Mouse (Mus musculus): ENCODE measurements around the gene Cfap99. TPM values are rescaled to one million over a fixed set of nuclear protein-coding genes. Genes with fewer than 3 reads are reported as not detected.
A peak's percentile ranks its signal among the peaks of the same experiment; 100 is the strongest.

The Cfap99 gene
- polyA plus RNA-seq, 1 experiment from 2014 or later, result 0.08 TPM

DNA sequence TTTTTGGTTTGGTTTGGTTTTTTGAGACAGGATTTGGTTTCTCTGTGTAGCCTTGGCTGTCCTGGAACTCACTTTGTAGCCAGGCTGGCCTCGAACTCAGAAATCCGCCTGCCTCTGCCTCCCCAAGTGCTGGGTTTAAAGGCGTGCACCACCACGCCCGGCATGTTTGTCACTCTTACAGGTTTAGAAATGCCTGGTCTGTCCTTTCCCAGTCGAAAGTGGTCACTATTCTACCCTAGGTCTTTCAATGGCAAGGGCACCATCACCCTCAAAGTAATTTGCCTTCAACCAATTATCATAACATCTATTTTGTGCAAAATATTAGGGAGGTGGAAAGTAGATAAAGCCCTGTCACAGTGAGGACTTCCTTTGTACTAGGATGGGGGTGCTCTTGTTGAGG lies 51.8 kb downstream of the Cfap99 start:
- Histone ChIP-seq H3K27ac (no peak overlapping the region), H3K9ac (no peak overlapping the region), H3K4me3 (no peak overlapping the region), H3K27me3 (no peaks in the 10 kb centered on the region), H3K9me3 (no peaks in the 10 kb centered on the region), H3K4me2 (no peak overlapping the region), H3K36me3 (peaks cover 14% of the 10 kb centered on the region), H3K4me1 (replicated peaks) (peaks cover 26% of the 10 kb centered on the region)
- WGBS, result 96% methylated on average over 6 of the region's 6 CpGs
- no peak for ATAC-seq (ENCODE audit: low FRiP score)

DNA sequence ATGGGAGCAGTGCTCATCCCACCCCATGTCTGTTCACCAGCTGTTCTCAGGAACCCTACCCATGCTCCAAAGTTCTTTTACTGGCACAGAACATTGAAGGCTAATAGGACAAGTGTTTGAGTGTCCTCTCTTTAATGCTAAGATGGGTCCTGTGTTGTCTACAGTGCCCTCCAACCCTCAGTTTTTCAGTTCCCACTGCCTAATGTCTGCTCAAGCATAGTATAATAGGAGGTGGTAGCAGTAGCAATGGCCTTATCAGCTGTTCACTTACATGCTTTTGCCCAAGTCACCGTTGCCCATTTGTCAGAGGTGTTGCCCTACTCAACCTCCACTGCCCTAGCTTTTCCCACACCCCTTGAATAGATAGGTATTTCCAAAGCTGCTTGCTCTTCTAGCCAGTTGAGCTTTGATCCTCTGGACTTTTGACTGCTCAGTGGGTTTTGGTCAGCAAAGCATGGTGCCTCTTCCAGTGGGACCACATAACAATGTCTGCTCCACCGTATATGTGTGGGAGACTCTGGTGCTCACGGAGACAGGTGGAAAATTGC lies 63.8 kb downstream of the Cfap99 start:
- peaks cover 88% of the 10 kb centered on the region for H3K36me3 ChIP-seq
- H3K4me2 ChIP-seq, result no peak overlapping the region
- no peak overlapping the region for H3K9ac ChIP-seq
- 94% methylated on average over 3 of the region's 3 CpGs for WGBS
- H3K4me1 ChIP-seq (replicated peaks), result no peaks in the 10 kb centered on the region
- H3K9me3 ChIP-seq, result no peaks in the 10 kb centered on the region
- no peak for ATAC-seq (ENCODE audit: low FRiP score)
- no peak overlapping the region for H3K4me3 ChIP-seq
- H3K27me3 ChIP-seq, result no peaks in the 10 kb centered on the region
- H3K27ac ChIP-seq, result no peak overlapping the region

DNA sequence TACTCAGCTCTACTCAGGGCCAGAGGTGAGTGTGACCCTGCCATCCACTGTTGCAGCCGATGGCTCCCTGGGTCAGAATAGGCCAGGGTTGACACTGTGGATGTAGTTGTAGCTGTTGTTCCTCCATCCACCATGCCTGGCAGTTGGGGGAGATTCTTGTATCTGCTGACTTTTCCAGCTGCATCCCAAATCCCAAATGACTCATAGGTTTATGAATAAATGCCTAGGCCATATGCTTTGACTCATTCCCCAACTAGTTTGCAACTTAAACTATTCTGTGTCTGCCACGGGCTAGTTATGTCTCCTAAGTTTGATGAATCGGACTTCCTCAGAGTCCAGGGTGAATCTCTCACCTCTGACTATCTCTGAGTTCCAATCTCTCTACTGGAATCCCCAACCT lies 71.9 kb downstream of the Cfap99 start:
- Histone ChIP-seq H3K4me1 (replicated peaks) (no peaks in the 10 kb centered on the region), H3K4me2 (no peak overlapping the region), H3K9me3 (no peaks in the 10 kb centered on the region), H3K36me3 (peaks cover 50% of the 10 kb centered on the region), H3K27ac (no peak overlapping the region), H3K9ac (no peak overlapping the region), H3K27me3 (no peaks in the 10 kb centered on the region), H3K4me3 (no peak overlapping the region)
- ATAC-seq (ENCODE audit: low FRiP score), result no peak
- WGBS, result 97% methylated on average over 3 of the region's 3 CpGs

DNA sequence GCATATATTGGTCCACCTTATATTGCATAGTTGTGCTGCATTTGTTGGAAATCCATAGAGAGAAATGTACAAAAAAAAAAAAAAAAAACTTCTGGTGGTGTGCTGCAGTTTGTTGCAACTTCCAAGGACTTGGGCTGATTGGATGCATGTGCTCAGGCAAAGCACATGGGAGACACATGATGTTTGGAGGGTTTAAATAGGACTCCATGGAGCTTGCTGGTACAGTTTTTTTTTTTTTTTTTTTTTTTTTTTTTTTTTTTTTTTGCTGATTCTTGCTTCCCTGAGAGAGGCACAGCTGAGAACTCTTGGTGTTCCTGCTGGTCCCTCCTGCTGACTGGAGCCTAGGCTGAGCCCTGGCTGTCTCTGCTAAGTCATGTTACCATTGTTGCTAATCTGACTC lies 74.7 kb downstream of the Cfap99 start:
- no peak overlapping the region for H3K27ac ChIP-seq
- no peaks in the 10 kb centered on the region for H3K9me3 ChIP-seq
- no peak overlapping the region for H3K9ac ChIP-seq
- no peak overlapping the region for H3K4me3 ChIP-seq
- H3K4me1 ChIP-seq (replicated peaks), result no peaks in the 10 kb centered on the region
- H3K27me3 ChIP-seq, result no peaks in the 10 kb centered on the region
- H3K4me2 ChIP-seq, result no peak overlapping the region
- no peak for ATAC-seq (ENCODE audit: low FRiP score)
- peaks cover 35% of the 10 kb centered on the region for H3K36me3 ChIP-seq

DNA sequence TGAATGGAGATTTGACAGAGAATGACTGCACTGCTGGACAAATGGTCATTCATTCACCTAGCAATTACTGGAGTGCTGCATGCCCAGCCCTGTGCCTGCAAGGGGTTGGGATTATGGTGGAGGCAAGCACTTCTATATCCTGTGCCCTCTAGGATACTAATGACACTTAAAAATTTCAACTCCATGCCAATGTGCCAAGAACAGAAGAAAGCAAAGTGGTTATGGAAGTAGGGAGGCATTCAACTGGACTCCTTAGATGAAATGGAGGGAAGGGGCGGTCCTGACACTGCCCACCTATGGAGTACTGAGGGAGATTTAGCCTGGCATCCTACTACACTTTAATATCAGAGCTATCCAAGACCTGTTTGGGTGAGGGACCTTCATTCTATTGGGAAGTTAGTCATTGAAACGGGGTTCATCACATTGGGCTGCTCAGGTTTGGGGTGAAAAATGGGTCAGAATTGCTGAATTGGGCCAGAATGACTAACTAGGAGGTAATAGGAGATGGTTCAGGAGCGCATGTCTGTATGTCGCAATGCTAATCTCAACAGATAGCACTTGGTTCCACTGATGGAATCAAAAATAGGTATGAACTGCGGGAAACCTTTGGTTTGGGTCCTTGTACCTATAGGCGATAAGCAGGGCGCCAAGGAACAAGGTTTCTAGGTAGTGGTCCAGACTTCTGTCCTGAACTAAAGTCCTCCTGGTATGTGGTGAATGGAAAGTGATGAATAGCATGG lies 80.3 kb downstream of the Cfap99 start:
- no peaks in the 10 kb centered on the region for H3K27me3 ChIP-seq
- H3K9ac ChIP-seq, result peak overlapping the region; percentile 75
- no peaks in the 10 kb centered on the region for H3K9me3 ChIP-seq
- peak overlapping the region; percentile 89 for H3K27ac ChIP-seq
- 0 out of 2 replicates have a peak, but pooled peaks cover 3% of the 10 kb centered on the region for H3K36me3 ChIP-seq
- H3K4me3 ChIP-seq, result peak overlapping the region; percentile 95
- H3K4me1 ChIP-seq (replicated peaks), result peaks cover 35% of the 10 kb centered on the region
- 72% methylated on average over 7 of the region's 7 CpGs for WGBS
- no peak for ATAC-seq (ENCODE audit: low FRiP score)
- H3K4me2 ChIP-seq, result peak overlapping the region; percentile 65

DNA sequence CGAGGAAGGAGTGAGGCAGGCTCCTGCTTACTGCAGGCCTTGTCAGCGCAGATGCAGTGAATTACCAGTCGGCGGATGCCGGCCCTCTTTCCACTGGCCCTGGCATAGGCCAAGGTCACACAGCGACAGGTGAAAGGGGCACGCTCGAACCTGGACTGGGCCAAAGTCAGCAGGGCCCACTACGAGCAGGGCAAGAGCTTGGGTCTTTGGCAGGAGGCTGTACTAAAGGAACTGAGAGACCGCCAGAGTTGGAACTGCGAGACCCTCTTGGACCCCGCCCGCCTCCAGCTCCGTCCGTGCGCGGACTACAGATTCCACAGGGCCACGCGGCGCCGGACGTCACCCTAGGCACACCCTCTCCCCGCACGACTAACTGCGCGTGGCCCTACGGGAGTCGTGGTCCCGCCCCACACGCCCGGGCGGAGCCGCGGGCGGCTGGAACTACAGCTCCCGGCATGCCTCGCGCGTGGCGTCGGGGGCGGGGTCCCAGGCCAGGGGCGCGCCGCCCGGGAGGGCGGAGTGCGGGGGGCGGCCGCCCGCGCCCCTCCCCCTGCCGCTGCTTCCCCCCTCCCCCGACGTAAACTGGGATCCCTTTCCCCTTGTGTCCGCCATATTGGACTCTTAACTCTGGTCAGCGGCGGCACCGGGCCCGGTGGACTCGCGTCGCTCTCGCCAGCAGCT lies 81.1 kb downstream of the Cfap99 start, which contains the start of gene Fam193a:
Gene Fam193a (plus strand): TSS at position 593 of the 681 bp plus-strand sequence.
- H3K27ac ChIP-seq, result peak within 1 kb of the TSS; percentile 89
- peak; percentile 100 for ATAC-seq (ENCODE audit: low FRiP score)
- peak within 1 kb of the TSS; percentile 98 for H3K9ac ChIP-seq
- no peaks in the 10 kb centered on the region for H3K9me3 ChIP-seq
- H3K27me3 ChIP-seq, result no peaks in the 10 kb centered on the region
- 0 out of 2 replicates have a peak, but pooled peaks cover 3% of the 10 kb centered on the region for H3K36me3 ChIP-seq
- H3K4me2 ChIP-seq, result peak within 1 kb of the TSS; percentile 74
- peaks cover 37% of the 10 kb centered on the region for H3K4me1 ChIP-seq (replicated peaks)
- WGBS, result under 1% methylated on average over 34 of the region's 64 CpGs
- H3K4me3 ChIP-seq, result peak within 1 kb of the TSS; percentile 95

DNA sequence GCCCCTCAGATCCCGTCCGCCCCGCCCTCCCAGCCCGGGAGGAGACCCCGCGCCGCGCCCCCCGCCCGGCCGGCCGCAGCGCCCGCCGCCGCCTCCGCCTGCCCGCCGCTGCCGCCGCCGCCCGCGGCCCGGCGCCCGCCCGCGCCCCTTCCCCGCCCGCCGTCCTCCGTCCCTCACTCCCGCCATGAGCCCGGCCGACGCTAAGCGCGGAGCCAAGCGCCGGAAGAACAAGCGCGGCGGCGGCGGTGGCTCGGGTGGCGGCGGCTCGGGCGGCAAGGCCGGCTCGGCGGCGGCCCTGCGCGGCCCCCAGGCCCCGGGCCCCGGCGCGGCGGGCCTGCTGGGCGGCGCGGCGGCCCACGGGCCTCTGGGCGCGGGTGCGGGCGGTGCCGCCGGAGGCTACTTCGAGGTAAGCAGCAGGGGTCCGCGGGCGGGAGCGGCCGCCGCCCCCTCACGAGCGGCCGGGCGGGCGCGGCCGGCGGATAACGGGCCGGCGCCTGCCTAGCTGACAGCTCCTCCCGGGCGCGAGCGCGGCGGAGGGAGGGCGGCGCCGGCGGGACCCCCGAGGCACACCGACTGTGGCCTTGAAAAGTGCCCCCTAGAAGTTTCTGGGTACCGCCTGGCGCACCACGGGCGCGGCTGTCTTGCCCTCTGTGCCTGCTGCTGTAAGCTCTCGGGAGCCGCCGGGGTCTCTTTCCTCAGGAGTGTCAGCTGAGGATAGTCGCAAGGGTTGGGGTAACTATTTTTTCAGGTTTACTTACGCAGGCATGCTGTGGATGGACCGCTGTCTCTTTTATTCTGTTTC lies 81.8 kb downstream of the Cfap99 start:
- Histone ChIP-seq H3K4me1 (replicated peaks) (peaks cover 41% of the 10 kb centered on the region), H3K4me3 (peak overlapping the region; percentile 95), H3K4me2 (peak overlapping the region; percentile 74), H3K9me3 (no peaks in the 10 kb centered on the region), H3K27me3 (no peaks in the 10 kb centered on the region), H3K36me3 (0 out of 2 replicates have a peak, but pooled peaks cover under 1% of the 10 kb centered on the region), H3K9ac (peak overlapping the region; percentile 98), H3K27ac (peak overlapping the region; percentile 89)
- ATAC-seq (ENCODE audit: low FRiP score), result no peak
- under 1% methylated on average over 45 of the region's 114 CpGs for WGBS

DNA sequence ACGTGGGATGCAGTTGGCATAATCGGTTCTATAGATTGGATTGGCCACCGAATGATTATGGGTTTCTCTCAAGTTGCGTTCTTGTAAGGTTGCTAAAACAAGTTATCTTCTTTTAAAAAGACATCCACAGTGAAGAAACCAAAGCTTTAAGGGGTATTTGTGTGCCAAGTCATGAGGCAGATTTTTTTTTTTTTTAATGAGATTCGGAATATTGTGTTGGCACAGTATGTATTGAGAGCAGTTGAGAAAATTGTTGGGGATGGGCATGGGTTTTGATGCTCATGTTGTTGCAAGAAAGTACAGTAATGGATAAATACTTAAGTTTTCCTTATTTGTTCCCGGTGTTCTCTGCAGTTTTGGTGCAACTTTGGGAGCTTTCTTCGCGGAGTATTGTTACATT lies 82.4 kb downstream of the Cfap99 start:
- Histone ChIP-seq H3K4me2 (peak overlapping the region; percentile 74), H3K9ac (peak overlapping the region; percentile 98), H3K9me3 (no peaks in the 10 kb centered on the region), H3K4me3 (peak overlapping the region; percentile 95), H3K27me3 (no peaks in the 10 kb centered on the region), H3K4me1 (replicated peaks) (peaks cover 41% of the 10 kb centered on the region), H3K27ac (peak overlapping the region; percentile 89; the same call in 1 of the 2 replicates), H3K36me3 (no peaks in the 10 kb centered on the region)
- 36% methylated on average over 8 of the region's 8 CpGs for WGBS
- ATAC-seq (ENCODE audit: low FRiP score), result no peak

DNA sequence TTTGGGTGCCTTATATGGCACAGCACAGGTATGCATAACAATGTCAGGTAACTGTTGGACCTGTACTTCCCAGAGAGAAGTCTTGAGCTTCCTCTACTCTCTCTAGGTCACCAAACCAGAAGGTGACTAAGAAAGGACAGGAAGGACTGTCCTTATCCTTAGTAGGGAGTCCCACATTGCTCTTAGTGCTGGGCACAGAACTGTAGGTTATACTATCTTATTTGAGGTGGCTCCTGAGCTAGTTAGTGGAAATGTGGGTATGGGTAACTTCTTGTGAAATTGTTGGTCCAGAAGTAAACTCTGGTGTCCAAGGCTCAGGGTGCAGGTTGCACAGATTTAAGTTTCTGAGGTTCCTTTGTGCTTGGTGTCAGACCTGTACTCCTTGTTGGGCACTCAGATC lies 83.7 kb downstream of the Cfap99 start:
- Histone ChIP-seq H3K4me1 (replicated peaks) (peaks cover 41% of the 10 kb centered on the region), H3K4me3 (0 out of 2 replicates have a peak overlapping the region, but pooled peaks have one; percentile 2), H3K36me3 (no peaks in the 10 kb centered on the region), H3K9me3 (no peaks in the 10 kb centered on the region), H3K27ac (no peak overlapping the region), H3K4me2 (peak overlapping the region; percentile 31), H3K9ac (no peak overlapping the region), H3K27me3 (no peaks in the 10 kb centered on the region)
- no peak for ATAC-seq (ENCODE audit: low FRiP score)

DNA sequence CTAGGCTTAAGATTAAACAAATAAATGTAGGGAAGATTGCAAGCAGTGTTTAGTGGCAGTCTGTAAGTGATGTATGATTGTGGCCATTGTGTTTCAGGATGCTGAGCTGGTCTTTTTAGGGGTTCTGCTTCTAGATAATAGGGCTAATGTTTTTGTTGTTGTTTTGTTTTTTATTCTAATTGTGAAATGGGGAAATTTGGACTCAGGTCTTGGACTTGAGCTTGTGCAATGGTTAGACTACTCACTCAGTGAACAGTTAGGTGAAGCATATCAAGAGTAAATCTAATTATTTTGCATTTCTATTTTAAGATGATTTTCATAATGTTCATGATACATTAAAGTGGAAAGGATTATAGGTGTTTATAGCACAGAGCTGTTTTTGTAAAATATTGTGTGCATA lies 84.1 kb downstream of the Cfap99 start:
- Histone ChIP-seq H3K4me1 (replicated peaks) (peaks cover 41% of the 10 kb centered on the region), H3K4me3 (no peak overlapping the region), H3K9me3 (no peaks in the 10 kb centered on the region), H3K9ac (no peak overlapping the region), H3K36me3 (no peaks in the 10 kb centered on the region), H3K4me2 (peak overlapping the region; percentile 31), H3K27ac (no peak overlapping the region), H3K27me3 (no peaks in the 10 kb centered on the region)
- ATAC-seq (ENCODE audit: low FRiP score), result no peak
